Mouse (Mus musculus): ENCODE measurements around the gene Sept5.

- no peak for TF ChIP-seq POLR2A (IDR thresholded peaks at IDR 0.05; ENCODE audit: extremely low read depth, insufficient read depth, low read length)
- no peak for TF ChIP-seq CTCF (IDR thresholded peaks at IDR 0.05; ENCODE audit: extremely low read depth, insufficient read depth, low read length)
These were observed 40.6 kb downstream of the Sept5 start for GRCm38 (mm10) chr16:18589080-18589621.

All from cortical plate, adult 2 months (tissue).